Mouse (Mus musculus) retina, postnatal 7 days (tissue): Measurements from ENCODE around the gene Synpo2.

Experiments used
- DNase-seq: peaks from one replicate; pipeline ENCODE4 v3.0.0-alpha.2; 2012; ENCODE audit warnings: low read depth, low spot score

Synpo2 gene

DNA sequence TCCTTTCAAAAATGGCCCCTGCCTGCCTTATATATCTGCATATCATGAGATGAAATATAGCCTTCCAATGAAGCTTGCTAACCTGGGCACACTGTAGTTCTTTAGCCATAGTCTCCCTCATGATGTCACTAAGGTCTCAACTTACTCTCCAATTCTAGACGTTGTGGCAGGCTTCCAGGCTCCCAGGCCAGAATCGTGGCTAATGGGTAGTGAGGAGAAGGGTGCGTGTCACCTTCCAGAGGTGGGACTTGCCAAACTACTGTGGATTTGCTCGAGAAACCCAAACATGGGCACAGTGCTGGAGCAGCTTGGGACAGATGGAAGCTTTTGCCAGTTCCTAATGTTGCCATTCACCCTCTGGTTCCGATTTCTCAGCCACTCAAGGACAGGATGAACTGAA is 69.5 kb downstream of the Synpo2 start:
- DNase-seq, result no peak

GRCm38 (mm10) chr3:123164183-123164582 is 71.8 kb downstream of the Synpo2 start:
- DNase-seq, result no peak

DNA sequence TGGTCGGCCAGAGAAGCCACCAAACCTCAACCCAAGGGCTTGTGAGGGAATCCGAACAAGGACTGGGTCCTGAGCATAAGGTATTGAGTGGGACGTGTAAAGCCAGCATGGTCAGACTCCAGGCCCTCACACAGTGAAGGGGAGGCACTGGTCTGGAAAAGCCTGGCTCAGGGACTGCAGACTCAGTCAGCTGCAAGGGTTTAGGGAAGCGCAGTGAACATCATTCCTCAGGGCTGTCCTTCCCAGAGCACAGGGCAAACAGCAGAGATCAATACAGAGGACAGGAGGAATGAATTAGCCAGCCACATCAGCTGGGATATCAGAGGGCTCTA is 72.8 kb downstream of the Synpo2 start:
- no peak for DNase-seq

DNA sequence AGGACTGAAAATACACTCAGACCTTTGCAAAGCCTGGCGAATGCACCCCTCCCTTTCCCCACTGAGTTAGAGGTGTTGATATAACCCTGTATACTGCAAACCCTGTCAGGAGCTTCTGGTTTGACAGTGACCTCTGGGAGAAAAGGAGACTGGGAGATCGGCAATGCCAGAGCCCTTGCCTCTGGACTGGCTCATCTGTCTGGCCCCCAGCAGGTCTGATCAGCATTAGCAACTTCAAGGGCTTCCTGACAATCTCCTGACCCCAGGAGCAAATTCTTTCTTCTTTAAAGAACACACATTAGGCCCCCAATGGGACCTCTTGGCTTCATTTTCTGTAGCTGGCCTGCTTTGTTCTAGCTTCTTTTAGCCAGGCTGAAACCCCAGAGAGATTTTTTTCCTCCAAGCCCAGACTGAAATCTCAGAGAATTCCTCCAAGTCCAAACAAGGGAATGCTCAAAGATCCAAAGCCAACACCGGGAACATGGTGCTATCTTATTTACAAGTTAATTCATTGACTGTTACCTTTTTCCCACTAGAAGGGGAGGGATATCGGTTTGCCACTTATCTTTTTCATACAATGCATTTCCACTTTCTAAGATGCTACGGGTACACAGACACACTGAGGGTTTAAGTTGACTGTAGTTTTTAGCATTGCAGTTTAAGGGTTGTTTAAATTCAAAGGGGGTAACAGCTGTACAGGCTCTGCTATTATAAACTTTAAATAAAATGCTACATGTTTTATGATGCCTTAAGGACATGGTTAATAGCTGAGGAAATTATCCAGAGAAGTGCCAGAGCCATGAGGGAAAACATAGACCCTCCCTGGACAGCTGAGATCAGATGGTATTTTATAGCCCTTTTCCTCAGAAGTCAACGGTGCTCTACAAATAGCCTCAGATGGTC is 73.4 kb downstream of the Synpo2 start:
- no peak for DNase-seq

- peak; percentile 38 for DNase-seq
Measured at GRCm38 (mm10) chr3:123160792-123161191, 75.2 kb downstream of the Synpo2 start.

- DNase-seq, result peak; percentile 29
Measured at GRCm38 (mm10) chr3:123159139-123159824, 76.7 kb downstream of the Synpo2 start.

GRCm38 (mm10) chr3:123158579-123158978 is 77.4 kb downstream of the Synpo2 start:
- no peak for DNase-seq

GRCm38 (mm10) chr3:123153337-123153736 is 82.6 kb downstream of the Synpo2 start:
- DNase-seq, result no peak

DNA sequence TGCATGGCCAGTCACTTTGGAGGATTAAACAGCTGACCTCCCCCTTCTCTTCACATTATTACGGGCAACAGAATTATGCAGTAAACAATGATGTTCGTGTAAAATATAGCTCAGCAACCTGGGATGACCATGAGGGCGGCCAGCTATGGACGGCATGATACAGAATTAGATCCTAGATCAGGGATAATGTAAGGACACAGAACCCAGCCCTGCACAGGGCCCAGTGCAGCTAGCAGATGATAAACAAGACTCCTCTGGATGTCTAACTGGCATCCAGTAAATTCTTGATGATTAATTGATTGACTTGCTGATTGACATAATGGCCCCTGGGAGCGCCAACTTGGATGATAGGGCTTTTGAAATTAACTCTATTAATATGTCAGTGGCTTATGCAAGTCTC is 83.0 kb downstream of the Synpo2 start:
- no peak for DNase-seq

DNA sequence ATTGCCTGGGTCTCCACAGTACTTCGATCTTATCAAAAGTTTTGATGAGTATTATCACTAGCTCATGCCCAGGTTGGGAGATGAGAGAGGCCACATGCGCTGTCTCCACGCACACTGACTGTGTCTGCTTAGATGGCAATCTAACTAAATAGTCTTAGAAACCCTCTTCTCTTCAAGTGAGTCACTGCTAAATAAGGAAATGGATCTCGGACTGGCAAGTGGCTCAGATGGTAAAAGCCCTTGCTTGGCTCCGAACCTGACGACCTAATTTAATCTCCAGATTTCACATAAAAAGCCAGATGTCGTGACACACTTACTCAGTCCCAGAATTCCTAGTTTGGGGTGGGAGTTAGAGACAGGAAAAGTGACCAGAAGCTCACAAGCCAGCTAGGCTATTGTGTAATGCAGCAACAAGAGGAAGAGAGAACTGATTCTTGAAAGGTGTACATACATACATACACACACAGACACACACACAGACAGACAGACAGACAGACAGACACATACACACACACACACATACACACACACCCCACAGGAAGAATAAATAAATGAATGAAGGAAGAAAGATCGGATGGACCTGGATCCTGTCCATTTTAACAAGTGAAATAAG is 85.3 kb downstream of the Synpo2 start:
- no peak for DNase-seq

DNA sequence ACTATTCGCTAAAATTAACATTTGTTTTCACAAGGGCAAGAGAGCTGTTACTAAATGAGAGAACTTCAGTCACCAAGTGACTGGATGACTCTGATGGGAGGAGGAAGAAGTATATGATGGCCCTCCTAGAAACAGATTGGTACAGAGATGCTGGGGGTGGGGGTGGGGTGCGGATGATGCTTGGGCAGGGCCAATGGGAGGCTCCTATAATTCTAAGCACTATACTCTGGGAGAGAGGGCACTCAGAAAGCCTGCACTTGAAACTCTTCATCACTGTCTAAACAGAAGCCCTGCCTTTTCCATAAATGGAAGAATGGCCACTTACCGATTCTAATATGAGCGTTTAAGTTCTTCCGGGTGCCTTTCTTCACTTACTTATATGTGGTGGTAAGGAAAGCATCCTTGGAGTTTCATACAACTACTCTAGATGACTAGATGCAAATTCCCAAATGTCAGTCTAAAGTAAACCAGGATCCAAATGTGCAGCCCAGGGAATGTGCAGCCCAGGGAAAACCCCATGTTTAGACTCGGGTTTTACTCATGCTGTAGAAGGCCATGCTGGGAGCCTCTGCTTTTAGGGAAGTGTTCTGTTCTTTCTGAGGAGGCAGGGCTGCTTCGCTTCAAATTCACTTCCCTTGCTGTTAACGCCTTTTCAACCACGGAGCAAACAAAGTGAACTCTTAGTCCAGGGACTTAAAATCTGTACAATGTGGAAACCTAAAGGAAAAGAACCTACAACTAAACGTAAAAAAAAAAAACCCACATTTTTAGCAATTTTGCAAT is 86.4 kb downstream of the Synpo2 start:
- no peak for DNase-seq

- DNase-seq, result no peak
Measured at GRCm38 (mm10) chr3:123148641-123149040, 87.3 kb downstream of the Synpo2 start.

DNA sequence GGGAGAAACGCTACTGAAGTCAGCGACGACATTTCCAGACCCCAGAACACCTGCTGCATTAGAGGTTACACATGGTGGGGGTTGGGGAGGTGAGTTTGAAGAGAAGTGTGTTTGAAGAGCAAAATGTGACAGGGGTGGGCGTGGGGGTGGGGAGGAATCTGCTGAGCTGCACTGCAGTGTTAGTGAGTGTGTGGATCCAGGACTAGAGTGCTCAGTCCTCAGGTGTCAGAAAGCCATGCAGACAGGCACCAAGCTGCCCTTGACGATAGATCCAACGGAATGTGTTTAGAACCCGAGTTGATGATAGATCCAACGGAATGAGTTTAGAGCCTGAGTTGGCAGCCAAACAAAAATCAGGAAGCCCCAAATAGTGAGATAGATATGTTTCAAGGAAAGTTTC is 89.4 kb downstream of the Synpo2 start:
- DNase-seq, result no peak

GRCm38 (mm10) chr3:123145942-123146341 is 90.0 kb downstream of the Synpo2 start:
- DNase-seq, result no peak

DNA sequence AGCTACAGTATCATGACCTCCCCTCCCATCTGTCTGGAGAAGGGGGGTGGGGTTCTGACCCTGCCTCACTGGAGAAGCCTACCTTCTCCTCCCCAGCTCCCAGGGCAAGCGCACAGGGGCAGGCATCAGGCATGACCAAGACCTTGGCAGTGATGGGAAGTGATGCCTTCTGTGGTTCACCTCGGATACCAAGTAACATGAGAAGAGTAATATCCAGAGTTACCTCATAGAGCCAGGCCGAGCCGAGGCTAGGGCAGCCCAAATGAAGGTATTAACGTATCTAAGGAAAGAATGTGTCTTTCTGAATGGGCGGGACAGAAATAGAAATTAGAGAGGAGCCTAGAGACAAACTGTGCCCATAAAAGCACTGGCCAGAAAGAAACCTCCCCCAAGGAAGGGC is 92.5 kb downstream of the Synpo2 start:
- no peak for DNase-seq

DNA sequence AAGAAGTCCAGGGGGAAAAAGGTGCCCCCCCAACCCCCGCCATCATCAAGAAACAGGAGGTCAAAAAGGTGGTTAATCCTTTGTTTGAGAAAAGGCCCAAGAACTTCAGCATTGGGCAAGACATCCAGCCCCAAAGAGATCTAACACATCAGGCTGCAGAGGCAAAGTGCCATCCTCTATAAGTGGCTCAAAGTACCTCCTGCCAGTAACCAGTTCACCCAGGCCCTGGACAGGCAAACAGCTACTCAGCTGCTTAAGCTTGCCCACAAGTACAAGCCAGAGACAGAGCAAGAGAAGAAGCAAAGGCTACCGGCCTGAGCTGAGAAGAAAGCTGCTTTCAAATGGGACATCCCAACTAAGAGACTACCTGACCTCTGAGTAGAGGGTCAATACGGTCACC is 93.7 kb downstream of the Synpo2 start:
- DNase-seq, result no peak

- DNase-seq, result no peak
Measured at GRCm38 (mm10) chr3:123141069-123141468, 94.9 kb downstream of the Synpo2 start.

DNA sequence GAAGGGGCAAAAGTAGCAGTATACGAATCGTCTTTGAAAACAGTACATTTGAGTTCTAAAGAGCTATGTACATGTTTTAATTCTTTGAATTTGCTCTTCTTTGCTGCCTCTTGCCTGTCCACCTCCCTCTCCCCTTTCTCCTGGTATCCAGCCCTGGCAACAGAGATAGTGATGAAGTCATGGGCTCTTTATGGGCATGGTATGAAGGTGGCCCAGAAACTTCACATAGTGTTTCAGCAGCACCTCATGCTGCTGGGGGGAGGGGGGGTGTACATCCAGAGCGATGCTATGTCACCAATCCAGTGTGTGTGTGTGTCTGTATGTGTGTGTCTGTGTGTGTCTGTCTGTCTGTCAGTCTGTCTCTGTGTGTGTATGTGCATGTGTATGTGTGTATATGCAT is 95.8 kb downstream of the Synpo2 start:
- DNase-seq, result no peak

- DNase-seq, result no peak
Measured at GRCm38 (mm10) chr3:123139619-123140018, 96.3 kb downstream of the Synpo2 start.

DNA sequence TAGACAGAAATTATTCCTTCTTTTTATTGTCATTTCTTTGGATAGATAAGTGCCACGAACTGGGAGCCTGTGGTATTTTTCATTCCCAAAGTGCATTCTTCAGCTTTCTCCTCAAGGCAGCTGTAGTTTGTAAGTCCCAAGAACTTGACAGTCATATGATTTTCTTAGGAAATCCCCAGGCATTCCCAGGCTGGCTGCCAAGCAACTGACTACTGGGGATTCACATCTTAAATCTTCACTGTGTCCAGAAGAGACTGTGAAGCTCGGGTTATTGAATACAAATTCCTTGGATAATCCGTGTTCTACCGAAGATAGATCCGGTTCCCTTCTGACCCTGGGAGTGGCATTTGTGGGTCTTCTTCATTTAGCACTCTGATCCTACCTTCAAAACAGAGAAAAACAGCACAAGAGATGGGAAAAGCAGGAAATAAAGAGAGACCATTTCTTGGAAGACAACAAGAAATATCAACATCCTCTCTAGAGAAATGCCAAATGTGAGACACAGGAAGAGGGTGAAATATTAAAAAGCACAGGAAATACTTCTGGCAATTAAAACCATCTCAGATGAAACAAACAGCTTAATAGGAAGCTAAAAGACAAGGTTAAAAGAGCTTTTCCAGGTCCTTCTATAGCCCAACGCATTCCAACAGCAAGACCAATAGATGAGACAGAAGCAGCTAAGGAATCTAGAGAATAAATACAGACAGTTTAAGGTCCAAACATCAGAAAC is 97.5 kb downstream of the Synpo2 start:
- DNase-seq, result no peak

- DNase-seq, result no peak
Measured at GRCm38 (mm10) chr3:123132101-123132500, 103.8 kb downstream of the Synpo2 start.
